Mouse (Mus musculus) kidney, postnatal 0 days (tissue): ENCODE data around the gene Top2a. TPM values are rescaled to one million over a fixed set of nuclear protein-coding genes. Genes with fewer than 3 reads are reported as not detected.

Experiments used
- ATAC-seq: fragments of 200-750 bp; cut with Nextera tagmentation; replicated peaks from 2 replicates; pipeline ENCODE4 v1.8.0; 2017; ENCODE audit warnings: low read depth, moderate number of reproducible peaks, moderate TSS enrichment, moderate library complexity; ENCODE audit not compliant: low FRiP score
- DNase-seq: peaks from one replicate; pipeline ENCODE4 v3.0.0-alpha.2; 2016; ENCODE audit warnings: low spot score
- H3K27ac ChIP-seq: fragments of 300-500 bp; sonication (generic); 2 replicates; pipeline ENCODE4 v1.5.1; 2014; ENCODE audit warnings: mild to moderate bottlenecking
- H3K27me3 ChIP-seq: fragments of 300-500 bp; sonication (generic); 2 replicates; pipeline ENCODE4 v1.6.1; 2014; ENCODE audit warnings: low read length, mixed read lengths; ENCODE audit not compliant: insufficient read depth
- H3K36me3 ChIP-seq: fragments of 300-500 bp; sonication (generic); 2 replicates; pipeline ENCODE4 v1.6.1; 2014; ENCODE audit warnings: low read length, mixed read lengths; ENCODE audit not compliant: insufficient read depth
- H3K4me1 ChIP-seq: fragments of 300-500 bp; sonication (generic); replicated peaks from 2 replicates; pipeline ENCODE4 v1.6.1; 2014; ENCODE audit warnings: antibody characterized with exemption, low read length, mixed read lengths; ENCODE audit not compliant: insufficient read depth
- H3K4me2 ChIP-seq: fragments of 300-500 bp; sonication (generic); 2 replicates; pipeline ENCODE4 v1.6.1; 2014; ENCODE audit warnings: mild to moderate bottlenecking, low read length, moderate library complexity, mixed read lengths
- H3K4me3 ChIP-seq: fragments of 300-500 bp; sonication (generic); replicated peaks from 2 replicates; pipeline ENCODE4 v1.5.1; 2014; ENCODE audit warnings: low read depth, low read length
- H3K9ac ChIP-seq: fragments of 300-500 bp; sonication (generic); 2 replicates; pipeline ENCODE4 v1.6.1; 2014; ENCODE audit warnings: low read depth, low read length
- H3K9me3 ChIP-seq: fragments of 300-500 bp; sonication (generic); replicated peaks from 2 replicates; pipeline ENCODE4 v1.6.1; 2016; ENCODE audit warnings: low read length, inconsistent platforms, mixed read lengths
- CTCF ChIP-seq: IDR thresholded peaks from 2 replicates; pipeline ENCODE4 v1.5.1; 2016; ENCODE audit warnings: antibody characterized with exemption, low read depth, mild to moderate bottlenecking, moderate library complexity
- WGBS: fragments of 180-500 bp; shearing (Covaris S2); extraction: QIAGEN DNeasy Blood & Tissue Kit; methylation state at CpG from one replicate; pipeline ENCODE4 v1.1.7; 2014; 5-methylcytosine and 5-hydroxymethylcytosine counted together
- polyA plus RNA-seq: library from polyadenylated mRNA; unstranded; fragments of >200 nt; fragmentation: Nextera tagmentation; extraction: Ambion mirVana; gene quantifications from 2 replicates; pipeline ENCODE4 v1.2.1, GENCODE M21; 2015

Gene Top2a
- polyA plus RNA-seq, 1 experiment from 2014 or later: 70.5 TPM

DNA sequence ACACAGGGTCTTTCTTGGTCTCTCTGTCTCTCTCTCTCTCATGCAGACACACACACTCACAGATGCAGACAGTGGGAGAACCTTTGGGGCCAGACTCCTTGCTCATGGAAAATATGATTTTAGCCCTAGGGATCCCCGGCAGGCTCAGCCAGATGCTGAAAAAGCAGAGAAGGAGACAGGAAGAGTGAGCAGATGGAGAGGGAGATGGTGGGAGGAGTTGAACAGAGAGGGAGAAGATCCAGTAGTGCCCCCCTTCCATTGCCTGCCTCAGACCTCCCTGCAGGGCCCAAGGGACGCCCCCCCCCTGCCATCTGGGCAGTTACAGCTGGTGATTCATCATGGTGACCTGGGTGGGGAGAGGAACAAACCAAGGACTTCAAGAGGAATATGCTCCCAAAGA, 23.7 kb upstream of the Top2a start:
- peaks cover 49% of the 10 kb centered on the region for H3K36me3 ChIP-seq
- no peak for TF ChIP-seq CTCF
- DNase-seq: no peak
- H3K27ac ChIP-seq: no peak overlapping the region
- 53% methylated on average over 2 of the region's 2 CpGs for WGBS
- no peak overlapping the region for H3K4me2 ChIP-seq
- no peaks in the 10 kb centered on the region for H3K27me3 ChIP-seq
- H3K9ac ChIP-seq: no peak overlapping the region
- no peak for ATAC-seq
- no peaks in the 10 kb centered on the region for H3K9me3 ChIP-seq
- peaks cover 41% of the 10 kb centered on the region for H3K4me1 ChIP-seq
- no peak overlapping the region for H3K4me3 ChIP-seq

- Histone ChIP-seq H3K4me1 (peaks cover 42% of the 10 kb centered on the region), H3K4me3 (no peak overlapping the region), H3K36me3 (peaks cover 47% of the 10 kb centered on the region), H3K9ac (no peak overlapping the region), H3K4me2 (no peak overlapping the region), H3K9me3 (no peaks in the 10 kb centered on the region), H3K27me3 (no peaks in the 10 kb centered on the region), H3K27ac (no peak overlapping the region)
- no peak for TF ChIP-seq CTCF
- ATAC-seq: no peak
- no peak for DNase-seq
- WGBS: 17% methylated on average over 5 of the region's 5 CpGs
These were observed 23.1 kb upstream of the Top2a start for GRCm38 (mm10) chr11:99047120-99047519.

DNA sequence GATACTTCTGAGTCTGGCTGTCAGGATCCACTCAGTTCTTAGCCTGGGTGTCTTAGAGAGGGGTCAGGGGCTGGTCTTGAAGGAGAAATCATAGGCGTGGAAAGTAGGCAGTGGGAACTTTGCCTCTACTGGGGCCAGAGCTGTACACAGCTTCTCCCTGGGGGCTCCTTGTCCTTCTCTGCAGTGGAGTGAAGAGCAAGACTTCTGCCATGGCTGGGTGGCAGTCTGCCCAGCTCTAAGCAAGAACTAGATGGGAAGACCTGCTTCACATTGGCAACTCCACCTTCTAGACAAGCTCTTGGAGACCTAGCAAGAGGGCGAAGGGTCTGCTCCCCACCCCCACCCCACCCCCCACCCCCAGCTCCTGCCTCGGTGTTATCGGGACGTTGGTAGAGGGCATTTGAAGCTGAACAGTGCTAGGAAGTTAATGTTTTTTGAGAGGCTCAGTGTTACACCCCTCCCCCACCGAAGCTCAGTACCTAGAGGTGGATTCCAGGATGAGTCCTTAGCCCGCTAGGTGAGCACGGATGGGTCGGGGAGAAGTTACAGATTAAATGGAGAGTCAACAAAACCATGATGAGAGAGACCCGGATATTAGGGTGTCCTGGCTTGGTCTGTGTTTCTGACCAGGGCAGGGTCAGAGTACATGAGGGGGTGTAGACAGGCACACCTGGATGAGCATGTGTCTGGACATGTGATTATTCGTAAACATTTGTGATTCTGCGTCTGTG, 21.3 kb upstream of the Top2a start:
- H3K27me3 ChIP-seq: no peaks in the 10 kb centered on the region
- DNase-seq: no peak
- H3K9ac ChIP-seq: no peak overlapping the region
- no peak overlapping the region for H3K4me3 ChIP-seq
- WGBS: 48% methylated on average over 12 of the region's 12 CpGs
- peaks cover 29% of the 10 kb centered on the region for H3K36me3 ChIP-seq
- peak overlapping the region; percentile 31 for H3K4me2 ChIP-seq
- H3K9me3 ChIP-seq: no peaks in the 10 kb centered on the region
- H3K27ac ChIP-seq: peak overlapping the region; percentile 65
- H3K4me1 ChIP-seq: peaks cover 50% of the 10 kb centered on the region
- ATAC-seq: peak; percentile 31
- TF ChIP-seq CTCF: no peak

DNA sequence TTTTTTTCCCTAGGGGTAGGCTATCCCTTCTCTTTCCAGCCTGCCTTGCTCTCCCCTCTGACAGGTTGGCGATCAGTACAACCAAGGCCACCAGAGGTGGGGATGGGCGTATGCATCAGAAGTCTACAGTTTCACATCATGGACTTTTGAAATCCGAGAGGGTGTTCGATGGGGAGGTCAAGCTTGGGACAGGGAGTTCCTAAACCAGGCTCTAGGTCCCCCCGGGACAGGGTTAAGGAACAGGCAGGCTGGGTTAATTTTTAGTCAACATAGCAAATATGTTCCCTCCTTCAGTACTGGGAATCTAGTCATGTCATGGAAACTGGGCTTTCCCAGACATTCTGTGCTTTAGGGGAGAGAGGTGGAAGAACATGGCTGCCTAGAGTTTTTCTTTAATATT, 20.3 kb upstream of the Top2a start:
- no peak overlapping the region; the same call in 1 of the 2 replicates for H3K4me3 ChIP-seq
- H3K9ac ChIP-seq: no peak overlapping the region
- no peaks in the 10 kb centered on the region for H3K27me3 ChIP-seq
- no peaks in the 10 kb centered on the region for H3K9me3 ChIP-seq
- peak overlapping the region; percentile 65 for H3K27ac ChIP-seq
- TF ChIP-seq CTCF: no peak
- 24% methylated on average over 5 of the region's 5 CpGs for WGBS
- ATAC-seq (no peak), DNase-seq (peak; percentile 52)
- peaks cover 50% of the 10 kb centered on the region for H3K4me1 ChIP-seq
- H3K4me2 ChIP-seq: peak overlapping the region; percentile 31; the same call in 1 of the 2 replicates
- H3K36me3 ChIP-seq: peaks cover 21% of the 10 kb centered on the region

DNA sequence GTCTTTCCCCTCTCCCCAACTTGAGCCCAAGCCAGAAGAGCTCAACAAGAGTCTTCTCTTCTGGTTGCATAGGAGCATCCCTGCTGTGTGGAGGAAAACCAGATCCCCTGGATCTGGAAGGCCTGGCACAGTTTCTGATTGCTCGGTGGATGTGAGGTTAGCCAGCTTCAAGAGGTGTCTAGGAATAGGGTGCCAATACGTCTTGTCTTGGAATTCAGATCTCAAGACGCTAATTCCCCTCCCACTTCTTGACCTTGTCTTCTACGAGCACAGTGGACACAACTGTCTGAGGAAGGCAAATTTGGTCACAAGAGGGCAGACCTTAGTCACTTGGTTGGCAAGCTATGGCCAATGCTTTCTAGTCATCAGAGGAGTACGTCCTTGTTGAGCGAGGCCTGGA, 19.6 kb upstream of the Top2a start:
- peak; percentile 48 for TF ChIP-seq CTCF
- Histone ChIP-seq H3K9ac (no peak overlapping the region), H3K27ac (peak overlapping the region; percentile 65), H3K4me2 (peak overlapping the region; percentile 31), H3K27me3 (no peaks in the 10 kb centered on the region), H3K9me3 (no peaks in the 10 kb centered on the region), H3K4me3 (no peak overlapping the region), H3K36me3 (peaks cover 14% of the 10 kb centered on the region), H3K4me1 (peaks cover 50% of the 10 kb centered on the region)
- ATAC-seq (no peak), DNase-seq (no peak)
- WGBS: 51% methylated on average over 6 of the region's 6 CpGs

GRCm38 (mm10) chr11:99042834-99043431, 18.9 kb upstream of the Top2a start:
- Histone ChIP-seq H3K27ac (peak overlapping the region; percentile 95), H3K4me2 (peak overlapping the region; percentile 82), H3K9me3 (no peaks in the 10 kb centered on the region), H3K9ac (peak overlapping the region; percentile 86), H3K36me3 (peaks cover 7% of the 10 kb centered on the region), H3K4me3 (peak overlapping the region; percentile 64), H3K4me1 (peaks cover 50% of the 10 kb centered on the region), H3K27me3 (no peaks in the 10 kb centered on the region)
- 21% methylated on average over 12 of the region's 12 CpGs for WGBS
- no peak for TF ChIP-seq CTCF
- DNase-seq: peak; percentile 80
- no peak for ATAC-seq
